Mouse (Mus musculus) kidney, embryonic 15.5 days (tissue): ENCODE measurements around the gene Capn13. TPM values are rescaled to one million over a fixed set of nuclear protein-coding genes. Genes with fewer than 3 reads are reported as not detected.

Source experiments
- ATAC-seq: fragments of 200-750 bp; cut with Nextera tagmentation; replicated peaks from 2 replicates; pipeline ENCODE4 v1.8.0; 2017; ENCODE audit warnings: moderate TSS enrichment; ENCODE audit not compliant: low FRiP score
- H3K27ac ChIP-seq: fragments of 300-500 bp; sonication (generic); 2 replicates; pipeline ENCODE4 v1.5.1; 2015; ENCODE audit warnings: mild to moderate bottlenecking, inconsistent platforms
- H3K27me3 ChIP-seq: fragments of 300-500 bp; sonication (generic); 2 replicates; pipeline ENCODE4 v1.6.1; 2015; ENCODE audit warnings: inconsistent platforms
- H3K36me3 ChIP-seq: fragments of 300-500 bp; sonication (generic); 2 replicates; pipeline ENCODE4 v1.6.1; 2015; ENCODE audit warnings: inconsistent platforms
- H3K4me1 ChIP-seq: fragments of 300-500 bp; sonication (generic); 2 replicates; pipeline ENCODE4 v1.6.1; 2015; ENCODE audit warnings: inconsistent platforms
- H3K4me2 ChIP-seq: fragments of 300-500 bp; sonication (generic); 2 replicates; pipeline ENCODE4 v1.6.1; 2015; ENCODE audit warnings: moderate library complexity, mild to moderate bottlenecking, inconsistent platforms
- H3K4me3 ChIP-seq: fragments of 300-500 bp; sonication (generic); replicated peaks from 2 replicates; pipeline ENCODE4 v1.5.1; 2015; ENCODE audit warnings: mild to moderate bottlenecking, inconsistent platforms
- H3K9ac ChIP-seq: fragments of 300-500 bp; sonication (generic); 2 replicates; pipeline ENCODE4 v1.6.1; 2015; ENCODE audit warnings: mild to moderate bottlenecking, inconsistent platforms
- H3K9me3 ChIP-seq: fragments of 300-500 bp; sonication (generic); replicated peaks from 2 replicates; pipeline ENCODE4 v1.6.1; 2016; ENCODE audit warnings: inconsistent platforms
- WGBS: fragments of 180-500 bp; shearing (Covaris S2); methylation state at CpG from one replicate; pipeline ENCODE4 v1.1.7; 2015; ENCODE audit warnings: mixed read lengths; 5-methylcytosine and 5-hydroxymethylcytosine counted together
- polyA plus RNA-seq: library from polyadenylated mRNA; unstranded; fragments of >200 nt; fragmentation: Nextera tagmentation; extraction: Ambion mirVana; gene quantifications from 2 replicates; pipeline ENCODE4 v1.2.1, GENCODE M21; 2015

The Capn13 gene
- 0.39 TPM in 1 of 2 replicates, not detected in the other for polyA plus RNA-seq

DNA sequence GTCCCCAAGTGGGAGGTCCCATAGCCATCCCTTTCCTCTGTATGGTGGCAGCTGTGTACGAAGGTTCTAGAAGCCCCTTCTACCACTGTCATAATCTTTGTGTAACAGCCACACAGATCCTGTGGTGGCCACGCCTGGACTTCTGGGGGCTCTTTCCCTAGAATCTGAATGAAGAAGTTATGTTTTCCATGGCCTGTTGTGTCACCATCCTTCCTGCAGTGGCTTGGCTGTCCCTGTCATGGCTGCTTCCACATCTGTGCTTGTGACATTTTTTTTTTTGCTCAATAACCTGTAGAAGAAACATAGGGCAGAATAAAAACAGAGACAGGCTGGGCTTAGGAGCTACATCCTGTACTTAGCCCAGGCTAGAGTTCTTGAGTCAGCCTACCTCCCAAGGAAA, at the start of gene Capn13:
Capn13 (minus strand) TSS at position 5 of the 400 bp plus-strand sequence.
- H3K9me3 ChIP-seq = no peaks in the 10 kb centered on the region
- peak within 1 kb of the TSS; percentile 46; the same call in 1 of the 2 replicates for H3K27ac ChIP-seq
- ATAC-seq = no peak
- no peaks in the 10 kb centered on the region for H3K27me3 ChIP-seq
- H3K4me1 ChIP-seq = peaks cover 12% of the 10 kb centered on the region
- no peak within 1 kb of the TSS for H3K9ac ChIP-seq
- H3K36me3 ChIP-seq = no peaks in the 10 kb centered on the region
- WGBS = 54% methylated on average over 2 of the region's 2 CpGs
- no peak within 1 kb of the TSS for H3K4me3 ChIP-seq
- H3K4me2 ChIP-seq = no peak within 1 kb of the TSS

GRCm38 (mm10) chr17:73449104-73449503, 48.4 kb upstream of the Capn13 start:
- Histone ChIP-seq H3K27me3 (no peaks in the 10 kb centered on the region), H3K36me3 (no peaks in the 10 kb centered on the region), H3K9ac (no peak overlapping the region), H3K27ac (no peak overlapping the region), H3K4me1 (no peaks in the 10 kb centered on the region), H3K4me2 (no peak overlapping the region), H3K9me3 (no peaks in the 10 kb centered on the region), H3K4me3 (no peak overlapping the region)
- ATAC-seq = no peak

DNA sequence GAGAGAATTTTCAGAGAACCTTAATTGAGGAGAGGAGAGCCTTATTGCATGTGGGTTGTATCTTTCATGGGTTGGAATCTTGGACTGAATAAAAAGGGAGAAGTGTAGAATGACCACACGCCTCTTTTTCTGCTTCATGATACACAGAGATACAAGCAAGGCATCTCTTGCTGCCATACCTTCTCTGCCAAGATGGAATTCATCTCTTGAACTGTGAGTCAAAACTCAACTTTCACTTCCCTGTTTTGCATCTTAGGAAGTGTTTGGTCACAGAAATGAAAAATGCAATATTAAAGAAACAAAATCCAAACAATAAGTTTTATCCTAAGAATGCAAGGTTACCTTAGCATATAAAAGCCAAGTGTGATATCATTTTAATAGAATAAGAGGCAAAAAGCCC, 40.1 kb upstream of the Capn13 start:
- no peaks in the 10 kb centered on the region for H3K4me1 ChIP-seq
- H3K4me3 ChIP-seq = no peak overlapping the region
- WGBS = 81% methylated on average over 1 of the region's 1 CpGs

GRCm38 (mm10) chr17:73432564-73433006, 31.9 kb upstream of the Capn13 start:
- 24% methylated on average over 2 of the region's 2 CpGs for WGBS
- ATAC-seq = no peak
- H3K4me1 ChIP-seq = no peaks in the 10 kb centered on the region

More for the DNA sequence above, 40.1 kb upstream of the Capn13 start:
- H3K9me3 ChIP-seq = no peaks in the 10 kb centered on the region
- no peak overlapping the region for H3K4me2 ChIP-seq
- no peaks in the 10 kb centered on the region for H3K36me3 ChIP-seq
- H3K27me3 ChIP-seq = no peaks in the 10 kb centered on the region
- ATAC-seq = no peak
- no peak overlapping the region for H3K27ac ChIP-seq
- H3K9ac ChIP-seq = no peak overlapping the region

DNA sequence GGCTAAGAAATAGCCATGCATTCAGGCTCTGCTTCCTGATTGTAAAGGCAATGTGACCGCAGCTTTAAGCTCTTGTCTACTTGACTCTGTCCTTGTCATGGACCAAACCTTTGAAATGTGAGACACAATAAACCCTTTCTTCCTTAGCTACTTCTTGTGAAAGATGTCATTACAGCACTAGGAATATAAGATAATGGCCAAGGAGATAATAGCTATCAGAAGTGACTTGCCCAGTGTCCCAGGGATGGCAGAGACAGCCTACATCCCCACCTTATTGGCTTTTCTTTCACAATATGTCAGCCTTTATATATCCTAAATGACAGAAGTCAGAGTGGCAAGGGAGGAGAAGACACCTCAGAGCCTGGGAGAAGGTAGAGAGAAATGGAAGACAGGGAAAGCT, 31.4 kb upstream of the Capn13 start:
- no peak overlapping the region for H3K27ac ChIP-seq
- H3K4me1 ChIP-seq = no peaks in the 10 kb centered on the region

More at GRCm38 (mm10) chr17:73432564-73433006, 31.9 kb upstream of the Capn13 start:
- H3K27me3 ChIP-seq = no peaks in the 10 kb centered on the region
- H3K9ac ChIP-seq = no peak overlapping the region
- no peaks in the 10 kb centered on the region for H3K9me3 ChIP-seq
- no peaks in the 10 kb centered on the region for H3K36me3 ChIP-seq
- no peak overlapping the region for H3K4me3 ChIP-seq
- H3K4me2 ChIP-seq = no peak overlapping the region
- no peak overlapping the region for H3K27ac ChIP-seq

GRCm38 (mm10) chr17:73417382-73417781, 16.7 kb upstream of the Capn13 start:
- no peak for ATAC-seq
- Histone ChIP-seq H3K9ac (no peak overlapping the region), H3K4me1 (peaks cover under 1% of the 10 kb centered on the region; the same call in 1 of the 2 replicates), H3K4me2 (no peak overlapping the region), H3K9me3 (no peaks in the 10 kb centered on the region), H3K36me3 (no peaks in the 10 kb centered on the region), H3K27me3 (no peaks in the 10 kb centered on the region), H3K27ac (no peak overlapping the region), H3K4me3 (no peak overlapping the region)
- WGBS = 64% methylated on average over 2 of the region's 2 CpGs

More for the DNA sequence above, 31.4 kb upstream of the Capn13 start:
- 77% methylated on average over 1 of the region's 1 CpGs for WGBS
- no peak overlapping the region for H3K9ac ChIP-seq
- H3K27me3 ChIP-seq = no peaks in the 10 kb centered on the region
- no peak overlapping the region for H3K4me3 ChIP-seq
- ATAC-seq = no peak
- no peaks in the 10 kb centered on the region for H3K9me3 ChIP-seq
- H3K4me2 ChIP-seq = no peak overlapping the region
- H3K36me3 ChIP-seq = no peaks in the 10 kb centered on the region

DNA sequence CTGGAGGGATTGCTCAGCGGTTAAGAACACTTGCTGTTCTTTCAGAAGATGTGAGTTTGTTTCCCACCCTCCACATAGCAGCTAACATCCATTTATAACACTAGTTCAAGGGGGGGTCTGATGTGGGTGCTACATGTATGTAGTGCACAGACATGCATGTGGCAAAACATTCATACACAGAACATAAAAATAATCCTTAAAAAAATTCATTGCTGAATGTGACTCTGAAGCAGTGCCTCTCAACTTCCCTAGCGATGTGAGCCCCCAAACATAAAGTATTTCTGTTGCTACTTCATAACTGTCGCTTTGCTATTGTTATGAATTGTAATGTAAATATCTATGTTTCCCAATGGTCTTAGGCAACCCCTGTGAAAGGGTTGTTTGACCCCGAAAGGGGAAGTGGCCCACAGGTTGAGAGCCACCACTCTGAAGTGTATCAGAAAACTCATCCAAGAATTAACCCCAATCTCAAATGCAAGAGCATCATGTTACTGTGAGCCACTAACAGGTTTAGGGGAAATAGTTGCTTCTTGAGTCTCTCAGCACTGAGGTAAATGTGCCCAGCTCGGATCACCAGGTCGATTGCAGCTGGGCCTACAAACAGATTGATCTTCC, 15.6 kb upstream of the Capn13 start:
- Histone ChIP-seq H3K9me3 (no peaks in the 10 kb centered on the region), H3K27me3 (no peaks in the 10 kb centered on the region), H3K36me3 (no peaks in the 10 kb centered on the region), H3K27ac (no peak overlapping the region), H3K4me1 (peaks cover 9% of the 10 kb centered on the region), H3K4me3 (no peak overlapping the region), H3K4me2 (no peak overlapping the region), H3K9ac (no peak overlapping the region)
- ATAC-seq = no peak
- 63% methylated on average over 6 of the region's 6 CpGs for WGBS

GRCm38 (mm10) chr17:73411817-73412216, 11.2 kb upstream of the Capn13 start:
- WGBS = 8% methylated on average over 4 of the region's 4 CpGs

DNA sequence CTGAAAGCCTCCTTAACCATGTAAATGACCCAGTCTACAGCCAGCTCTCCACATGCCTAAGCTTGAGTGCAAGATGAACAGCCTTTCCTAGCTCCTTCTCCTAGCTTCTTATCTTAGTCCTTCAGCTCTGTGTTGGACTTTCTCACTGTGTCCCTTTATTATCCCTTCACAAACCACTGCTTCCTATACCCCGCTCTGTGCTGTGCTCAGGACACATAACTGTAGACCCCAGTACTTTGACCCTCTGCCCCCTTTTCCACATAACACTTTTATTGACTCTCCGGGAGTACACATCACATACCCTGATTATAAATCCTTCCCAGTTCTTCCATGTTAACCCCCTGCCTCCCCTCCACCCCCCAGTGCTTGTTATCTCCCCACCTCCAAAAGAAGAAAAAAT, 606 bp upstream of the Capn13 start:
- H3K27me3 ChIP-seq = no peaks in the 10 kb centered on the region
- ATAC-seq = 0 out of 2 replicates have a peak, but pooled peaks have one; percentile 46
- H3K27ac ChIP-seq = 0 out of 2 replicates have a peak overlapping the region, but pooled peaks have one; percentile 46

More at GRCm38 (mm10) chr17:73411817-73412216, 11.2 kb upstream of the Capn13 start:
- H3K27ac ChIP-seq = no peak overlapping the region
- no peak overlapping the region for H3K9ac ChIP-seq
- no peak overlapping the region for H3K4me3 ChIP-seq
- peaks cover 9% of the 10 kb centered on the region for H3K4me1 ChIP-seq
- no peaks in the 10 kb centered on the region for H3K36me3 ChIP-seq
- peak; percentile 94 for ATAC-seq
- no peaks in the 10 kb centered on the region for H3K27me3 ChIP-seq
- H3K9me3 ChIP-seq = no peaks in the 10 kb centered on the region
- H3K4me2 ChIP-seq = no peak overlapping the region

GRCm38 (mm10) chr17:73399136-73399535, 1.5 kb downstream of the Capn13 start:
- ATAC-seq = no peak
- no peak overlapping the region for H3K4me3 ChIP-seq
- no peak overlapping the region for H3K27ac ChIP-seq
- no peaks in the 10 kb centered on the region for H3K9me3 ChIP-seq
- H3K27me3 ChIP-seq = no peaks in the 10 kb centered on the region
- 68% methylated on average over 2 of the region's 2 CpGs for WGBS
- H3K36me3 ChIP-seq = no peaks in the 10 kb centered on the region
- no peak overlapping the region for H3K4me2 ChIP-seq
- no peak overlapping the region for H3K9ac ChIP-seq
- peaks cover 12% of the 10 kb centered on the region for H3K4me1 ChIP-seq

More for the DNA sequence above, 606 bp upstream of the Capn13 start:
- no peak overlapping the region for H3K4me2 ChIP-seq
- no peak overlapping the region for H3K9ac ChIP-seq
- H3K4me3 ChIP-seq = no peak overlapping the region
- 32% methylated on average over 2 of the region's 2 CpGs for WGBS
- peaks cover 12% of the 10 kb centered on the region for H3K4me1 ChIP-seq
- H3K36me3 ChIP-seq = no peaks in the 10 kb centered on the region
- no peaks in the 10 kb centered on the region for H3K9me3 ChIP-seq

DNA sequence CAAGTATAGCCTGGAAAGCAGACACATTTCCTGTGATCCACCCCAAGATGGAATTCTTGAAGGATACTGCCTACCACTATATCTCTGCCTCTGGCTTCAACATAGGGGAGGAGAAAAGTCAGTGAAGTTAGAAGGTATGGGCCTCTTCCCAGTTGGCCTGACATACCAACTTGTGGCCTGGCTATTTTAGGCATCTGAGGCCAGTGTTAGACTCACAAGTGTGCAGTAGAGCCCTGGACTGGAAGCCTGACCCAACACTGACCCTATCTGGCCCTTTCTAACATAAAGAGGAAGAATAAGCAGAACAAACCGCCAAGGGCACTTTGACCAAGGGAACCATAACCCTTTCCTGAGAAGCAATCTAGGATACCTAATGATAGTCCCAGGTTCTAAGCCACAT, 7.3 kb downstream of the Capn13 start:
- Histone ChIP-seq H3K4me1 (0 out of 2 replicates have a peak, but pooled peaks cover 9% of the 10 kb centered on the region), H3K4me2 (no peak overlapping the region), H3K27ac (no peak overlapping the region), H3K4me3 (no peak overlapping the region), H3K9ac (no peak overlapping the region), H3K9me3 (no peaks in the 10 kb centered on the region), H3K27me3 (no peaks in the 10 kb centered on the region), H3K36me3 (no peaks in the 10 kb centered on the region)
- no peak for ATAC-seq
- WGBS = 77% methylated on average over 1 of the region's 1 CpGs

- 74% methylated on average over 4 of the region's 4 CpGs for WGBS
- Histone ChIP-seq H3K9me3 (no peaks in the 10 kb centered on the region), H3K4me3 (no peak overlapping the region), H3K9ac (no peak overlapping the region), H3K36me3 (no peaks in the 10 kb centered on the region), H3K4me1 (0 out of 2 replicates have a peak, but pooled peaks cover 9% of the 10 kb centered on the region), H3K27ac (no peak overlapping the region), H3K27me3 (no peaks in the 10 kb centered on the region), H3K4me2 (no peak overlapping the region)
- ATAC-seq = no peak
Observed at GRCm38 (mm10) chr17:73391771-73392170, 8.9 kb downstream of the Capn13 start.
